Mouse (Mus musculus) midbrain, embryonic 14.5 days (tissue): ENCODE data around the gene Etv6. TPM values are rescaled to one million over a fixed set of nuclear protein-coding genes. Genes with fewer than 3 reads are reported as not detected.

Experiments used
- ATAC-seq: fragments of 200-750 bp; cut with Nextera tagmentation; 2 replicates; pipeline ENCODE4 v1.8.0; 2017; ENCODE audit warnings: moderate number of reproducible peaks, moderate library complexity; ENCODE audit not compliant: low FRiP score, low TSS enrichment
- DNase-seq: peaks from one replicate; pipeline ENCODE4 v3.0.0-alpha.2; 2015
- H3K27ac ChIP-seq: fragments of 300-500 bp; sonication (generic); replicated peaks from 2 replicates; pipeline ENCODE4 v1.5.1; 2014; ENCODE audit warnings: mild to moderate bottlenecking, low read depth, low read length, moderate library complexity
- H3K27me3 ChIP-seq: fragments of 300-500 bp; sonication (generic); 2 replicates; pipeline ENCODE4 v1.6.1; 2014; ENCODE audit warnings: low read length, control low read depth, mixed read lengths; ENCODE audit not compliant: control insufficient read depth, insufficient read depth
- H3K36me3 ChIP-seq: fragments of 300-500 bp; sonication (generic); 2 replicates; pipeline ENCODE4 v1.6.1; 2014; ENCODE audit warnings: low read length, control low read depth; ENCODE audit not compliant: control insufficient read depth, insufficient read depth
- H3K4me1 ChIP-seq: fragments of 300-500 bp; sonication (generic); 2 replicates; pipeline ENCODE4 v1.6.1; 2014; ENCODE audit warnings: mild to moderate bottlenecking, antibody characterized with exemption, low read length, control low read depth; ENCODE audit not compliant: control insufficient read depth, insufficient read depth
- H3K4me2 ChIP-seq: fragments of 300-500 bp; sonication (generic); 2 replicates; pipeline ENCODE4 v1.6.1; 2014; ENCODE audit warnings: mild to moderate bottlenecking, low read length, moderate library complexity
- H3K4me3 ChIP-seq: fragments of 300-500 bp; sonication (generic); replicated peaks from 2 replicates; pipeline ENCODE4 v1.5.1; 2014; ENCODE audit warnings: low read depth, low read length
- H3K9ac ChIP-seq: fragments of 300-500 bp; sonication (generic); replicated peaks from 2 replicates; pipeline ENCODE4 v1.6.1; 2014; ENCODE audit warnings: mild to moderate bottlenecking, low read length, moderate library complexity
- H3K9me3 ChIP-seq: fragments of 300-500 bp; sonication (generic); 2 replicates; pipeline ENCODE4 v1.6.1; 2016; ENCODE audit warnings: low read length, control low read depth, mixed read lengths; ENCODE audit not compliant: control insufficient read depth
- WGBS: fragments of 180-500 bp; shearing (Covaris S2); extraction: QIAGEN DNeasy Blood & Tissue Kit; methylation state at CpG from one replicate; pipeline ENCODE4 v1.1.7; 2014; 5-methylcytosine and 5-hydroxymethylcytosine counted together
- polyA plus RNA-seq: library from polyadenylated mRNA; unstranded; fragments of >200 nt; fragmentation: Nextera tagmentation; extraction: Ambion mirVana; gene quantifications from 2 replicates; pipeline ENCODE4 v1.2.1, GENCODE M21; 2014

Gene Etv6
- polyA plus RNA-seq, 1 experiment from 2014 or later: 7.9 TPM

- no peak for ATAC-seq
- Histone ChIP-seq H3K4me1 (no peaks in the 10 kb centered on the region), H3K36me3 (no peaks in the 10 kb centered on the region), H3K4me2 (no peak overlapping the region), H3K4me3 (no peak overlapping the region), H3K9me3 (no peaks in the 10 kb centered on the region), H3K9ac (no peak overlapping the region), H3K27me3 (no peaks in the 10 kb centered on the region), H3K27ac (no peak overlapping the region)
- WGBS: 91% methylated on average over 14 of the region's 14 CpGs
- no peak for DNase-seq
Measured at GRCm38 (mm10) chr6:134115219-134115968, 79.9 kb downstream of the Etv6 start.

- DNase-seq (no peak), ATAC-seq (no peak)
- Histone ChIP-seq H3K36me3 (no peaks in the 10 kb centered on the region), H3K27me3 (no peaks in the 10 kb centered on the region), H3K4me2 (no peak overlapping the region), H3K27ac (no peak overlapping the region), H3K9ac (no peak overlapping the region), H3K4me3 (no peak overlapping the region), H3K4me1 (no peaks in the 10 kb centered on the region), H3K9me3 (no peaks in the 10 kb centered on the region)
- 92% methylated on average over 13 of the region's 13 CpGs for WGBS
Measured at GRCm38 (mm10) chr6:134117380-134117938, 82.0 kb downstream of the Etv6 start.

- 80% methylated on average over 5 of the region's 5 CpGs for WGBS
- Histone ChIP-seq H3K4me2 (no peak overlapping the region), H3K27ac (0 out of 2 replicates have a peak overlapping the region, but pooled peaks have one; percentile 8), H3K4me1 (no peaks in the 10 kb centered on the region), H3K9ac (no peak overlapping the region), H3K27me3 (no peaks in the 10 kb centered on the region), H3K36me3 (no peaks in the 10 kb centered on the region), H3K4me3 (no peak overlapping the region), H3K9me3 (no peaks in the 10 kb centered on the region)
- DNase-seq (no peak), ATAC-seq (no peak)
Measured at GRCm38 (mm10) chr6:134118506-134118905, 83.0 kb downstream of the Etv6 start.

GRCm38 (mm10) chr6:134119136-134119535, 83.6 kb downstream of the Etv6 start:
- H3K9ac ChIP-seq: no peak overlapping the region
- no peaks in the 10 kb centered on the region for H3K27me3 ChIP-seq
- H3K36me3 ChIP-seq: no peaks in the 10 kb centered on the region
- no peaks in the 10 kb centered on the region for H3K9me3 ChIP-seq
- H3K27ac ChIP-seq: no peak overlapping the region
- H3K4me3 ChIP-seq: no peak overlapping the region
- no peak overlapping the region for H3K4me2 ChIP-seq
- DNase-seq (no peak), ATAC-seq (no peak)
- H3K4me1 ChIP-seq: no peaks in the 10 kb centered on the region
- WGBS: 61% methylated on average over 4 of the region's 4 CpGs

GRCm38 (mm10) chr6:134120227-134120626, 84.7 kb downstream of the Etv6 start:
- no peak overlapping the region for H3K4me3 ChIP-seq
- no peak for ATAC-seq
- no peaks in the 10 kb centered on the region for H3K27me3 ChIP-seq
- H3K9me3 ChIP-seq: no peaks in the 10 kb centered on the region
- no peak overlapping the region for H3K9ac ChIP-seq
- no peak overlapping the region for H3K4me2 ChIP-seq
- no peaks in the 10 kb centered on the region for H3K4me1 ChIP-seq
- H3K36me3 ChIP-seq: no peaks in the 10 kb centered on the region
- 90% methylated on average over 4 of the region's 4 CpGs for WGBS
- DNase-seq: no peak
- no peak overlapping the region for H3K27ac ChIP-seq

DNA sequence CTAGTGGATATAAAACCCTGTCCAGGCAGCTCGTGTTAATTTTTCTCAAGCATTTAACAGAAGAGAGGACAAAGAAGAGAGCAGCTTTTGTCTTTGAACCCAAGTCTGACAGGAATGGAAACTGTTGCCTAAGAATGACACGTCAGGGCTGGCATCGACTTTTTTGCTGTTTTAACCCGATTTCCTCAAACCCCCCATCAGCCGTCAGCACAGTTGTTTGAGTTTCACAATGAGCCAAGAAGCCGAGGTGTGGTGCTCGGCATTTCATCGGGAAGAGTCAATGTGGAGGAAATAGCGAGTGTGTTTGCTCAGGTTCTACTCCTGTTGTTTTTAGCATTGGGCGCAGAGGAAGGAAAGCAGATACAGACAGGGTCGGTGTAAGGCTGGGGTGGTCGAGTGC, 85.2 kb downstream of the Etv6 start:
- Histone ChIP-seq H3K36me3 (no peaks in the 10 kb centered on the region), H3K27ac (no peak overlapping the region), H3K4me2 (no peak overlapping the region), H3K9me3 (no peaks in the 10 kb centered on the region), H3K4me3 (no peak overlapping the region), H3K9ac (no peak overlapping the region), H3K4me1 (no peaks in the 10 kb centered on the region), H3K27me3 (no peaks in the 10 kb centered on the region)
- 90% methylated on average over 12 of the region's 12 CpGs for WGBS
- ATAC-seq: no peak
- DNase-seq: no peak

DNA sequence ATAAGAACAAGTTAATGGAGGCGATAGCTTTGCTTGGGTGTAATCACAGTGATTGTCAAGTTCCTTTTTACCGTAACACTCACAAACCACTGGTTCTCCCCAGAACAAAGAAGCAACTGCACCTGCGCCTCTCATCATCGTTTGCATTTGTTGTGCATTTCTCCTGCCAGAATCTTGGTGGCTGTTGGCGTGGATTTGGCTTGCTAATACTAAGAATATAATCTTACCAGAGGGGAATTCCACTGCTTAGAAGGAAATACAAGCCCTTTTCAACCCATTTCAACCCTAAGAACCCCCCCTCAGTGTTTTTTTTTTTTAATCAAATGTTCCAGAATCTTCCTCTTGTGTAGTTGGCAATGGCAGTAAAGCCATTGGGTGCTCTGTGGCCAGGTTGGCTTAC, 87.4 kb downstream of the Etv6 start:
- H3K27ac ChIP-seq: no peak overlapping the region
- no peaks in the 10 kb centered on the region for H3K4me1 ChIP-seq
- ATAC-seq (no peak), DNase-seq (no peak)
- 73% methylated on average over 5 of the region's 5 CpGs for WGBS
- H3K36me3 ChIP-seq: no peaks in the 10 kb centered on the region
- no peaks in the 10 kb centered on the region for H3K27me3 ChIP-seq
- no peak overlapping the region for H3K4me3 ChIP-seq
- no peak overlapping the region for H3K9ac ChIP-seq
- no peak overlapping the region for H3K4me2 ChIP-seq
- no peaks in the 10 kb centered on the region for H3K9me3 ChIP-seq

- no peak for ATAC-seq
- no peak overlapping the region for H3K27ac ChIP-seq
- H3K27me3 ChIP-seq: no peaks in the 10 kb centered on the region
- H3K4me2 ChIP-seq: no peak overlapping the region
- H3K4me3 ChIP-seq: no peak overlapping the region
- 91% methylated on average over 7 of the region's 7 CpGs for WGBS
- H3K36me3 ChIP-seq: no peaks in the 10 kb centered on the region
- H3K9me3 ChIP-seq: no peaks in the 10 kb centered on the region
- H3K4me1 ChIP-seq: no peaks in the 10 kb centered on the region
- no peak overlapping the region for H3K9ac ChIP-seq
- no peak for DNase-seq
Measured at GRCm38 (mm10) chr6:134123474-134123873, 88.0 kb downstream of the Etv6 start.

DNA sequence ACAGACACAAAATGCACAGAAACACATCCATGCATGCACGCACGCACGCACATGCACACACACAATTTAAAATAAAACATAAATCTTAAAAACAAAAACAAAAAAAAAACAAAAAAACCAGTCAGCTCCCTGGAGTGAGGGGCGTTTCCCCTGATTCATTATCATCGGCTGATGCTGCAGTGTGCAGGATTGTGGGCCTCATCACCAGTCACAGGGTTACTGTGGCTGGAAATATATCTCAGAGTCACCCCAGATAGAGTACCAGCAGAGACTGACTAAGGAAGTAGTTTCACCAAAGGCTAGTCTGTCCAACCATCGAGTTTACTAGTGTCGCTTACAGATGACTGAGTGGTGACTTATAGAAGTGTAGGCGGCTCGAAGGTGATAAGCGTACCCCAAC, 88.8 kb downstream of the Etv6 start:
- no peaks in the 10 kb centered on the region for H3K36me3 ChIP-seq
- no peak overlapping the region for H3K4me3 ChIP-seq
- no peaks in the 10 kb centered on the region for H3K9me3 ChIP-seq
- H3K4me2 ChIP-seq: no peak overlapping the region
- no peak for ATAC-seq
- no peak for DNase-seq
- no peaks in the 10 kb centered on the region for H3K27me3 ChIP-seq
- 96% methylated on average over 10 of the region's 10 CpGs for WGBS
- H3K4me1 ChIP-seq: no peaks in the 10 kb centered on the region
- H3K27ac ChIP-seq: no peak overlapping the region
- H3K9ac ChIP-seq: no peak overlapping the region
